ENCODE assay signal across 8 mouse cellular contexts in genomic region chr16:17529981-17530586, GRCm38 (mm10). TPM values are rescaled to one million over a fixed set of nuclear protein-coding genes. Genes with fewer than 3 reads are reported as not detected.
DNase-seq lines count a peak whose midpoint lies in the region; ATAC-seq and TF ChIP-seq lines count a peak whose summit lies in the region.

No protein-coding gene starts in this region.

- H3K4me1 ChIP-seq in kidney, adult 2 months (ENCODE audit: control insufficient read depth, insufficient read depth, low read length): peaks cover 12% of the 10 kb centered on the region
- peaks cover 27% of the 10 kb centered on the region for H3K4me1 ChIP-seq in embryonic facial prominence, embryonic 10.5 days
- peaks cover 23% of the 10 kb centered on the region for H3K4me1 ChIP-seq in hindbrain, embryonic 15.5 days (replicated peaks)
- peaks cover 10% of the 10 kb centered on the region; the same call in 1 of the 2 replicates for H3K4me1 ChIP-seq in lung, postnatal 0 days (ENCODE audit: insufficient read depth, low read depth, low read length)

- 6% methylated on average over 17 of the region's 17 CpGs for WGBS in kidney, adult 2 months
- WGBS in embryonic facial prominence, embryonic 10.5 days: 16% methylated on average over 17 of the region's 17 CpGs
- 14% methylated on average over 17 of the region's 17 CpGs for WGBS in hindbrain, embryonic 15.5 days
- 11% methylated on average over 17 of the region's 17 CpGs for WGBS in lung, postnatal 0 days

- DNase-seq in kidney, adult 2 months: peak; percentile 23
- no peak for DNase-seq in kidney, postnatal 14 days
- no peak for DNase-seq in embryonic facial prominence, embryonic 10.5 days (ENCODE audit: low spot score)
- DNase-seq in lung, postnatal 0 days (ENCODE audit: low spot score): peak; percentile 21
- DNase-seq in retina, postnatal 1 day: no peak
- no peak for DNase-seq in frontal cortex, postnatal 14 days (ENCODE audit: low spot score in 2 of 2)
- DNase-seq in ovary, postnatal 14 days (ENCODE audit: low spot score): no peak

- H3K27me3 ChIP-seq in kidney, adult 2 months (replicated peaks; ENCODE audit: control insufficient read depth, insufficient read depth, low read length): no peaks in the 10 kb centered on the region
- no peaks in the 10 kb centered on the region for H3K27me3 ChIP-seq in embryonic facial prominence, embryonic 10.5 days (replicated peaks; ENCODE audit: low read depth, poor library complexity, severe bottlenecking)
- H3K27me3 ChIP-seq in hindbrain, embryonic 15.5 days: no peaks in the 10 kb centered on the region
- H3K27me3 ChIP-seq in lung, postnatal 0 days (replicated peaks; ENCODE audit: insufficient read depth, low read length): no peaks in the 10 kb centered on the region

- TF ChIP-seq EP300 in lung, postnatal 0 days (IDR thresholded peaks at IDR 0.05): no peak

- peak overlapping the region; percentile 88 for H3K4me2 ChIP-seq in hindbrain, embryonic 15.5 days
- peak overlapping the region; percentile 88 for H3K4me2 ChIP-seq in lung, postnatal 0 days (replicated peaks; ENCODE audit: low read depth, low read length)

- H3K9me3 ChIP-seq in embryonic facial prominence, embryonic 10.5 days: no peaks in the 10 kb centered on the region
- H3K9me3 ChIP-seq in hindbrain, embryonic 15.5 days: no peaks in the 10 kb centered on the region
- H3K9me3 ChIP-seq in lung, postnatal 0 days (ENCODE audit: low read length): no peaks in the 10 kb centered on the region

- H3K27ac ChIP-seq in kidney, adult 2 months (ENCODE audit: insufficient read depth, low read depth, low read length): peak overlapping the region; percentile 83
- H3K27ac ChIP-seq in embryonic facial prominence, embryonic 10.5 days (replicated peaks): peak overlapping the region; percentile 91
- peak overlapping the region; percentile 99 for H3K27ac ChIP-seq in hindbrain, embryonic 15.5 days (replicated peaks)
- H3K27ac ChIP-seq in lung, postnatal 0 days (ENCODE audit: low read length): peak overlapping the region; percentile 98

- TF ChIP-seq POLR2A in kidney, adult 2 months (IDR thresholded peaks at IDR 0.05; ENCODE audit: low read depth, low read length): no peak

- no peaks in the 10 kb centered on the region for H3K36me3 ChIP-seq in kidney, adult 2 months (ENCODE audit: control insufficient read depth, insufficient read depth, low read length)
- peaks cover 43% of the 10 kb centered on the region for H3K36me3 ChIP-seq in embryonic facial prominence, embryonic 10.5 days (replicated peaks)
- peaks cover 29% of the 10 kb centered on the region for H3K36me3 ChIP-seq in hindbrain, embryonic 15.5 days
- peaks cover 26% of the 10 kb centered on the region for H3K36me3 ChIP-seq in lung, postnatal 0 days (ENCODE audit: insufficient read depth, low read length)

- peak overlapping the region; percentile 86 for H3K9ac ChIP-seq in hindbrain, embryonic 15.5 days
- peak overlapping the region; percentile 77 for H3K9ac ChIP-seq in lung, postnatal 0 days (replicated peaks; ENCODE audit: low read depth)

- H3K4me3 ChIP-seq in kidney, adult 2 months (ENCODE audit: insufficient read depth, low read depth, low read length): peak overlapping the region; percentile 79
- H3K4me3 ChIP-seq in embryonic facial prominence, embryonic 10.5 days: peak overlapping the region; percentile 72
- peak overlapping the region; percentile 74 for H3K4me3 ChIP-seq in hindbrain, embryonic 15.5 days
- H3K4me3 ChIP-seq in lung, postnatal 0 days (ENCODE audit: low read depth, low read length): peak overlapping the region; percentile 66

- TF ChIP-seq CTCF in kidney, adult 2 months (conservative IDR thresholded peaks at IDR 0.05; ENCODE audit: insufficient read depth, insufficient read length, low read depth, low read length): no peak
- TF ChIP-seq CTCF in lung, postnatal 0 days (IDR thresholded peaks at IDR 0.05): no peak

- ATAC-seq in hindbrain, embryonic 15.5 days (ENCODE audit: low FRiP score, low read depth): no peak
- no peak for ATAC-seq in lung, postnatal 0 days

RNA-seq across cellular contexts. Expression of gene Thap7, which starts 0.9 kb away (rescaled TPM):
- polyA plus RNA-seq in kidney, adult 2 months (2012; rRNA removed): 103 and 115 TPM in 2 replicates
- 49.4 and 52.2 TPM in 2 replicates for polyA plus RNA-seq in embryonic facial prominence, embryonic 10.5 days (2016; fragmentation: Nextera tagmentation; extraction: Ambion mirVana)
- polyA plus RNA-seq in hindbrain, embryonic 15.5 days (2015; fragmentation: Nextera tagmentation; extraction: Ambion mirVana): 61.8 and 64.5 TPM in 2 replicates
- 49.5 and 53.4 TPM in 2 replicates for polyA plus RNA-seq in lung, postnatal 0 days (2015; fragmentation: Nextera tagmentation; extraction: Ambion mirVana)

RNA-seq across cellular contexts. Expression of gene Lztr1, which starts 21.6 kb away (rescaled TPM):
- polyA plus RNA-seq in kidney, adult 2 months (2012; rRNA removed): 295 and 386 TPM in 2 replicates
- 84.2 and 87.5 TPM in 2 replicates for polyA plus RNA-seq in embryonic facial prominence, embryonic 10.5 days (2016; fragmentation: Nextera tagmentation; extraction: Ambion mirVana)
- 134 and 136 TPM in 2 replicates for polyA plus RNA-seq in hindbrain, embryonic 15.5 days (2015; fragmentation: Nextera tagmentation; extraction: Ambion mirVana)
- polyA plus RNA-seq in lung, postnatal 0 days (2015; fragmentation: Nextera tagmentation; extraction: Ambion mirVana): 63.3 and 64.7 TPM in 2 replicates

RNA-seq across cellular contexts. Expression of gene Lrrc74b, which starts 31.0 kb away (rescaled TPM):
- 0.05 and 0.11 TPM in 2 replicates for polyA plus RNA-seq in kidney, adult 2 months (2012; rRNA removed)
- polyA plus RNA-seq in embryonic facial prominence, embryonic 10.5 days (2016; fragmentation: Nextera tagmentation; extraction: Ambion mirVana): 0.10 TPM in 1 of 2 replicates, not detected in the other
- 0.79 and 0.85 TPM in 2 replicates for polyA plus RNA-seq in hindbrain, embryonic 15.5 days (2015; fragmentation: Nextera tagmentation; extraction: Ambion mirVana)
- 5.3 and 7.7 TPM in 2 replicates for polyA plus RNA-seq in lung, postnatal 0 days (2015; fragmentation: Nextera tagmentation; extraction: Ambion mirVana)

RNA-seq across cellular contexts. Expression of gene P2rx6, which starts 31.6 kb away (rescaled TPM):
- 0.86 and 1.1 TPM in 2 replicates for polyA plus RNA-seq in kidney, adult 2 months (2012; rRNA removed)
- polyA plus RNA-seq in embryonic facial prominence, embryonic 10.5 days (2016; fragmentation: Nextera tagmentation; extraction: Ambion mirVana): 0.21 and 0.24 TPM in 2 replicates
- polyA plus RNA-seq in hindbrain, embryonic 15.5 days (2015; fragmentation: Nextera tagmentation; extraction: Ambion mirVana): 2.1 and 3.3 TPM in 2 replicates
- 3.3 and 3.6 TPM in 2 replicates for polyA plus RNA-seq in lung, postnatal 0 days (2015; fragmentation: Nextera tagmentation; extraction: Ambion mirVana)

RNA-seq across cellular contexts. Expression of gene Aifm3, which starts 40.7 kb away (rescaled TPM):
- polyA plus RNA-seq in kidney, adult 2 months (2012; rRNA removed): 11.7 and 14.8 TPM in 2 replicates
- 0.75 and 1.1 TPM in 2 replicates for polyA plus RNA-seq in embryonic facial prominence, embryonic 10.5 days (2016; fragmentation: Nextera tagmentation; extraction: Ambion mirVana)
- polyA plus RNA-seq in hindbrain, embryonic 15.5 days (2015; fragmentation: Nextera tagmentation; extraction: Ambion mirVana): 11.7 and 13.3 TPM in 2 replicates
- polyA plus RNA-seq in lung, postnatal 0 days (2015; fragmentation: Nextera tagmentation; extraction: Ambion mirVana): 2.8 and 3.5 TPM in 2 replicates

Comparison
In these comparisons a context has a peak if more than half of its experiments do, and no peak if none do; other contexts are left out.
1. DNase-seq: peak in kidney, adult 2 months (single experiment) and lung, postnatal 0 days (single experiment); none in kidney, postnatal 14 days (single experiment), embryonic facial prominence, embryonic 10.5 days (single experiment), retina, postnatal 1 day (single experiment), frontal cortex, postnatal 14 days (0 of 2) and ovary, postnatal 14 days (single experiment).
2. Peak in every context shown above with its lines, with median percentiles within 50 percentile points of each other: H3K27ac ChIP-seq and H3K4me3 ChIP-seq.